Mouse (Mus musculus): ENCODE data around the gene Gm37240.

Gm37240 gene

GRCm38 (mm10) chr3:85878911-85879310 lies 8.4 kb downstream of the Gm37240 start:
- peak; percentile 28 for DNase-seq (ENCODE audit: low spot score)

- no peak for DNase-seq (ENCODE audit: low spot score)
Observed at GRCm38 (mm10) chr3:85863996-85864395, 23.3 kb downstream of the Gm37240 start.

GRCm38 (mm10) chr3:85862886-85863285 lies 24.4 kb downstream of the Gm37240 start:
- DNase-seq (ENCODE audit: low spot score), result no peak

GRCm38 (mm10) chr3:85860996-85861395 lies 26.3 kb downstream of the Gm37240 start:
- no peak for DNase-seq (ENCODE audit: low spot score)

GRCm38 (mm10) chr3:85859311-85859710 lies 28.0 kb downstream of the Gm37240 start:
- no peak for DNase-seq (ENCODE audit: low spot score)

GRCm38 (mm10) chr3:85858140-85859135 lies 28.9 kb downstream of the Gm37240 start:
- peak; percentile 67 for DNase-seq (ENCODE audit: low spot score)

GRCm38 (mm10) chr3:85857083-85857482 lies 30.2 kb downstream of the Gm37240 start:
- DNase-seq (ENCODE audit: low spot score), result no peak

GRCm38 (mm10) chr3:85855947-85856346 lies 31.4 kb downstream of the Gm37240 start:
- DNase-seq (ENCODE audit: low spot score), result no peak

GRCm38 (mm10) chr3:85855043-85855442 lies 32.3 kb downstream of the Gm37240 start:
- DNase-seq (ENCODE audit: low spot score), result no peak

- DNase-seq (ENCODE audit: low spot score), result no peak
Observed at GRCm38 (mm10) chr3:85854143-85854542, 33.2 kb downstream of the Gm37240 start.

- no peak for DNase-seq (ENCODE audit: low spot score)
Observed at GRCm38 (mm10) chr3:85853715-85854114, 33.6 kb downstream of the Gm37240 start.

GRCm38 (mm10) chr3:85850079-85850478 lies 37.2 kb downstream of the Gm37240 start:
- DNase-seq (ENCODE audit: low spot score), result no peak

- no peak for DNase-seq (ENCODE audit: low spot score)
Observed at GRCm38 (mm10) chr3:85846316-85846715, 41.0 kb downstream of the Gm37240 start.

- DNase-seq (ENCODE audit: low spot score), result no peak
Observed at GRCm38 (mm10) chr3:85845341-85845740, 42.0 kb downstream of the Gm37240 start.

GRCm38 (mm10) chr3:85842881-85843218 lies 44.5 kb downstream of the Gm37240 start:
- no peak for DNase-seq (ENCODE audit: low spot score)

- no peak for DNase-seq (ENCODE audit: low spot score)
Observed at GRCm38 (mm10) chr3:85842177-85842880, 45.0 kb downstream of the Gm37240 start.

- no peak for DNase-seq (ENCODE audit: low spot score)
Observed at GRCm38 (mm10) chr3:85841454-85842176, 45.7 kb downstream of the Gm37240 start.

GRCm38 (mm10) chr3:85833627-85834026 lies 53.7 kb downstream of the Gm37240 start:
- no peak for DNase-seq (ENCODE audit: low spot score)

- no peak for DNase-seq (ENCODE audit: low spot score)
Observed at GRCm38 (mm10) chr3:85832490-85833155, 54.7 kb downstream of the Gm37240 start.

GRCm38 (mm10) chr3:85831785-85832184 lies 55.5 kb downstream of the Gm37240 start:
- DNase-seq (ENCODE audit: low spot score), result no peak

- peak; percentile 45 for DNase-seq (ENCODE audit: low spot score)
Observed at GRCm38 (mm10) chr3:85829047-85829446, 58.3 kb downstream of the Gm37240 start.

- no peak for DNase-seq (ENCODE audit: low spot score)
Observed at GRCm38 (mm10) chr3:85827815-85828214, 59.5 kb downstream of the Gm37240 start.

Measured in lung, postnatal 25 days (tissue).